Mouse (Mus musculus): ENCODE results near the gene Dnah2. TPM values are rescaled to one million over a fixed set of nuclear protein-coding genes. Genes with fewer than 3 reads are reported as not detected.

The Dnah2 gene
- polyA plus RNA-seq, 1 experiment, result 0.14 TPM

DNA sequence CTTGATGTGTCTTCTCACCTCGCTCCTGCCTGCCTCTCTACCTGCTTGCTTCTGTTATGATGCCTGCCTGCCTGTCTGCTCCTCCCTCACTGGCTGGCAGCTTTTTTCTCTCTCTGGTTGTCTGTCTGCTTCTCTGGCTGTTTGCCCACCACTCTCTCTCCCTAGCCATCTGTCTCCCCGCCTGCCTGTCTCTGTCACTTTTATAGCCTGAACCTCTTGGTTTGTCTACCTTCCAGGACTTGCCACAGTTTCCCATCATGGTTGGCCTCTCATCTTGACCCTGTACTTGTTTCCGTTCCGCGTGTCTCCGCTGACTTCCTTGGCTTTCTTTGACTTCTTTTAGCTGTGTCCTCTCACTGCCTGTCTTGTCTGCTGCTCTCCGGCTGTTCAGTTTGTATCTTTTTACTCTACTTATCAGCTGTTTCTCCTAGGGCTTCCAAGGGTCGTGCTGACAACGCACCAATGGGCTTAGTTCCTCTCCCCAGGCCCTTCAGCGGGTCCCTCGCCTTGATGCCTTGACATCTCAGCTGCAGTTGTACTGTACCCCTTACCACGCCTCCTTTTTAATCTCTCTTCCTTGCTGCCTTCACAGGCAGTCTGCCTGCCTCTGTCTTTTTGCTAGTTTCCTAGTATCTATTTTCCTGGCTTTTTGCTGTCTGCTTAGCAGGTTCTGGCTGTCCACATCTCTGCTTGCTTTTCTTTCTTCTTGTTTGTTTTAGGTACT is 176.7 kb downstream of the Dnah2 start:
- Histone ChIP-seq H3K79me2 (ENCODE audit: control insufficient read depth, insufficient read depth) (peaks cover 13% of the 10 kb centered on the region), H3K36me3 (ENCODE audit: control insufficient read depth, insufficient read depth) (no peaks in the 10 kb centered on the region), H3K79me3 (ENCODE audit: low read depth) (peaks cover 2% of the 10 kb centered on the region), H3ac (ENCODE audit: control insufficient read depth, insufficient read length, low read depth) (no peak overlapping the region), H3K4me3 (ENCODE audit: insufficient read depth, poor library complexity, severe bottlenecking) (no peak overlapping the region), H3K27me3 (ENCODE audit: control insufficient read depth, insufficient read depth, insufficient read length) (no peaks in the 10 kb centered on the region)
- TF ChIP-seq USF1 (IDR thresholded peaks at IDR 0.05; ENCODE audit: low read depth) (no peak), FOSL1 (IDR thresholded peaks at IDR 0.05; ENCODE audit: insufficient read depth, low read length, poor library complexity, severe bottlenecking) (no peak), MYOD1 (IDR thresholded peaks at IDR 0.05; ENCODE audit: control insufficient read depth, insufficient read length, low read depth) (no peak), MYOG (IDR thresholded peaks at IDR 0.05; ENCODE audit: control insufficient read depth, extremely low read depth, insufficient read length) (no peak), CEBPB (IDR thresholded peaks at IDR 0.05; ENCODE audit: low read depth) (no peak), CTCF (IDR thresholded peaks at IDR 0.05; ENCODE audit: control insufficient read depth, insufficient read depth, insufficient read length) (no peak), MAX (IDR thresholded peaks at IDR 0.05) (no peak)

GRCm38 (mm10) chr11:69371601-69372000 is 177.3 kb downstream of the Dnah2 start:
- Histone ChIP-seq H3ac (ENCODE audit: control insufficient read depth, insufficient read length, low read depth) (no peak overlapping the region), H3K4me3 (ENCODE audit: insufficient read depth, poor library complexity, severe bottlenecking) (no peak overlapping the region), H3K79me3 (ENCODE audit: low read depth) (peaks cover 2% of the 10 kb centered on the region), H3K36me3 (ENCODE audit: control insufficient read depth, insufficient read depth) (no peaks in the 10 kb centered on the region), H3K27me3 (ENCODE audit: control insufficient read depth, insufficient read depth, insufficient read length) (no peaks in the 10 kb centered on the region), H3K79me2 (ENCODE audit: control insufficient read depth, insufficient read depth) (peaks cover 13% of the 10 kb centered on the region)
- TF ChIP-seq MYOG (IDR thresholded peaks at IDR 0.05; ENCODE audit: control insufficient read depth, extremely low read depth, insufficient read length) (no peak), CEBPB (IDR thresholded peaks at IDR 0.05; ENCODE audit: low read depth) (no peak), MAX (IDR thresholded peaks at IDR 0.05) (no peak), CTCF (IDR thresholded peaks at IDR 0.05; ENCODE audit: control insufficient read depth, insufficient read depth, insufficient read length) (no peak), MYOD1 (IDR thresholded peaks at IDR 0.05; ENCODE audit: control insufficient read depth, insufficient read length, low read depth) (no peak), FOSL1 (IDR thresholded peaks at IDR 0.05; ENCODE audit: insufficient read depth, low read length, poor library complexity, severe bottlenecking) (no peak), USF1 (IDR thresholded peaks at IDR 0.05; ENCODE audit: low read depth) (no peak)

- no peaks in the 10 kb centered on the region for H3K36me3 ChIP-seq (ENCODE audit: control insufficient read depth, insufficient read depth)
- peaks cover 16% of the 10 kb centered on the region for H3K79me2 ChIP-seq (ENCODE audit: control insufficient read depth, insufficient read depth)
- peaks cover 3% of the 10 kb centered on the region for H3K79me3 ChIP-seq (ENCODE audit: low read depth)
- no peak overlapping the region for H3K4me3 ChIP-seq (ENCODE audit: insufficient read depth, poor library complexity, severe bottlenecking)
- TF ChIP-seq CTCF (IDR thresholded peaks at IDR 0.05; ENCODE audit: control insufficient read depth, insufficient read depth, insufficient read length), result no peak
- TF ChIP-seq FOSL1 (IDR thresholded peaks at IDR 0.05; ENCODE audit: insufficient read depth, low read length, poor library complexity, severe bottlenecking), result no peak
- no peak for TF ChIP-seq CEBPB (IDR thresholded peaks at IDR 0.05; ENCODE audit: low read depth)
- no peak for TF ChIP-seq MYOD1 (IDR thresholded peaks at IDR 0.05; ENCODE audit: control insufficient read depth, insufficient read length, low read depth)
- TF ChIP-seq MAX (IDR thresholded peaks at IDR 0.05), result no peak
- no peak for TF ChIP-seq USF1 (IDR thresholded peaks at IDR 0.05; ENCODE audit: low read depth)
- no peak for TF ChIP-seq MYOG (IDR thresholded peaks at IDR 0.05; ENCODE audit: control insufficient read depth, extremely low read depth, insufficient read length)
- no peaks in the 10 kb centered on the region for H3K27me3 ChIP-seq (ENCODE audit: control insufficient read depth, insufficient read depth, insufficient read length)
- H3ac ChIP-seq (ENCODE audit: control insufficient read depth, insufficient read length, low read depth), result no peak overlapping the region
These were observed 178.1 kb downstream of the Dnah2 start for GRCm38 (mm10) chr11:69370817-69371215.

Small RNA genes within 50 kb of the gene (microRNA-seq; reads per million reads assigned to microRNA genes)
- gene Gm27493 (ENCODE audit: borderline microRNAs expressed), result not detected

Other genes with a start within 250 kb of the Dnah2 start
- 9.9 TPM for gene Cntrob, start 225.3 kb downstream of the Dnah2 start, polyA plus RNA-seq (2012; fragmentation: generic; extraction: Trizol)
- 114 TPM for gene Trappc1, start 225.1 kb downstream of the Dnah2 start, polyA plus RNA-seq (2012; fragmentation: generic; extraction: Trizol)
- 3.2 TPM for gene Kcnab3, start 222.9 kb downstream of the Dnah2 start, polyA plus RNA-seq (2012; fragmentation: generic; extraction: Trizol)
- gene Rnf227, start 208.6 kb downstream of the Dnah2 start, polyA plus RNA-seq (2012; fragmentation: generic; extraction: Trizol), result 3.9 TPM
- 100 TPM for gene Chd3, start 179.7 kb downstream of the Dnah2 start, polyA plus RNA-seq (2012; fragmentation: generic; extraction: Trizol)
- 229 TPM for gene Naa38, start 153.6 kb downstream of the Dnah2 start, polyA plus RNA-seq (2012; fragmentation: generic; extraction: Trizol)
- gene Cyb5d1, start 153.5 kb downstream of the Dnah2 start, polyA plus RNA-seq (2012; fragmentation: generic; extraction: Trizol), result 22.8 TPM
- 0.16 TPM for gene Tmem88, start 150.9 kb downstream of the Dnah2 start, polyA plus RNA-seq (2012; fragmentation: generic; extraction: Trizol)
- 9.0 TPM for gene Kdm6b, start 135.4 kb downstream of the Dnah2 start, polyA plus RNA-seq (2012; fragmentation: generic; extraction: Trizol)
- 0.61 TPM for gene Efnb3, start 11.1 kb upstream of the Dnah2 start, polyA plus RNA-seq (2012; fragmentation: generic; extraction: Trizol)
- gene Wrap53, start 31.1 kb upstream of the Dnah2 start, polyA plus RNA-seq (2012; fragmentation: generic; extraction: Trizol), result 21.9 TPM
- 226 TPM for gene Trp53, start 31.2 kb upstream of the Dnah2 start, polyA plus RNA-seq (2012; fragmentation: generic; extraction: Trizol)
- gene Atp1b2, start 56.8 kb upstream of the Dnah2 start, polyA plus RNA-seq (2012; fragmentation: generic; extraction: Trizol), result 0.20 TPM
- 0.18 TPM for gene Shbg, start 68.8 kb upstream of the Dnah2 start, polyA plus RNA-seq (2012; fragmentation: generic; extraction: Trizol)
- 3.8 TPM for gene Sat2, start 72.9 kb upstream of the Dnah2 start, polyA plus RNA-seq (2012; fragmentation: generic; extraction: Trizol)
- gene Fxr2, start 83.9 kb upstream of the Dnah2 start, polyA plus RNA-seq (2012; fragmentation: generic; extraction: Trizol), result 96.0 TPM
- gene Sox15, start 106.2 kb upstream of the Dnah2 start, polyA plus RNA-seq (2012; fragmentation: generic; extraction: Trizol), result 0.08 TPM
- gene Mpdu1, start 113.5 kb upstream of the Dnah2 start, polyA plus RNA-seq (2012; fragmentation: generic; extraction: Trizol), result 95.8 TPM
- 1.5 TPM for gene Cd68, start 117.0 kb upstream of the Dnah2 start, polyA plus RNA-seq (2012; fragmentation: generic; extraction: Trizol)
- gene Eif4a1, start 123.3 kb upstream of the Dnah2 start, polyA plus RNA-seq (2012; fragmentation: generic; extraction: Trizol), result 1,304 TPM
- 89.0 TPM for gene Senp3, start 133.0 kb upstream of the Dnah2 start, polyA plus RNA-seq (2012; fragmentation: generic; extraction: Trizol)
- 0.28 TPM for gene Tnfsf13, start 136.7 kb upstream of the Dnah2 start, polyA plus RNA-seq (2012; fragmentation: generic; extraction: Trizol)
- 6.4 TPM for gene Tnfsf12, start 146.7 kb upstream of the Dnah2 start, polyA plus RNA-seq (2012; fragmentation: generic; extraction: Trizol)
- 1.5 TPM for gene Tnfsfm13, start 147.0 kb upstream of the Dnah2 start, polyA plus RNA-seq (2012; fragmentation: generic; extraction: Trizol)
- 84.2 TPM for gene Polr2a, start 209.5 kb upstream of the Dnah2 start, polyA plus RNA-seq (2012; fragmentation: generic; extraction: Trizol)
- gene Slc35g3, start 212.9 kb upstream of the Dnah2 start, polyA plus RNA-seq (2012; fragmentation: generic; extraction: Trizol), result 0.08 TPM
- gene Zbtb4, start 216.8 kb upstream of the Dnah2 start, polyA plus RNA-seq (2012; fragmentation: generic; extraction: Trizol), result 3.0 TPM
- gene Chrnb1, start 246.8 kb upstream of the Dnah2 start, polyA plus RNA-seq (2012; fragmentation: generic; extraction: Trizol), result 37.7 TPM

Measured in C2C12 (cell line).